Mouse (Mus musculus): Measurements from ENCODE around the gene Dnaaf5. TPM values are rescaled to one million over a fixed set of nuclear protein-coding genes. Genes with fewer than 3 reads are reported as not detected.

Gene Dnaaf5
- total RNA-seq, 2 experiments from 2014 or later = 9.0 to 10.1 TPM

DNA sequence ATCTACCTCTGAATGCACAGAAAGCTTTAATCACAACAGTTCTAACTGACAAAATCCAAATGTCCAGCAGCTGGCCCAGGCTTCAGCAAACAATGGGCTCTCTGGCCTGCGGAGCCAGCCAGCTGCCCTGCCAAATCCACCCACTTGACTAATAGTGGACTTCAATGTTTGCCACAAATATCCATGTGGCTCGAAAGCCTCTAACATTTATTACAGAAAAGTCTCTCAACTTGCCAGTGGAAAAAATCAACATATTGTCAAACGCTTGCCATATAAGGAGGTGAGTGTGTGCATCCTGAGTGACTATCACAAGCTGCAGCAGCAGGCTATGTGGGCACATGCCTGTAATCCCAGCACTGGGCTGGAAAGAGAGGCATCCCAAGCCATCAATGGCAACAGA, 48.8 kb downstream of the Dnaaf5 start:
- DNase-seq = no peak

DNA sequence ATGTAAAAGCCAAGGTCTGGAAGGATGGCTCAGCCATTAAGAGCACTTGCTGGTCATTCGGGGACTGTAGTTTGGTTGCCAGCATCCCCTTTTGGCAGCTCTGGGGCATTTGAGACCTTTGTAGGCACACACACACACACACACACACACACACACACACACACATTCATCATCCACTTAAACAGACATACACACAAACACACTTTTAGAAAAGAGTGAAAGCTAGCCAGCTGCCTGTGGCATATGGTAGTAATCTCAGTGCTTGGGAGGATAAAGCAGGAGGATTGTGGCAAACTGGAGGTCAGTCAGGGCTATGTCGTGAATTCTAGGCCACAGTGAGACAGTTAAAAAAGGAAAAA, 49.6 kb downstream of the Dnaaf5 start:
- no peak for DNase-seq

DNA sequence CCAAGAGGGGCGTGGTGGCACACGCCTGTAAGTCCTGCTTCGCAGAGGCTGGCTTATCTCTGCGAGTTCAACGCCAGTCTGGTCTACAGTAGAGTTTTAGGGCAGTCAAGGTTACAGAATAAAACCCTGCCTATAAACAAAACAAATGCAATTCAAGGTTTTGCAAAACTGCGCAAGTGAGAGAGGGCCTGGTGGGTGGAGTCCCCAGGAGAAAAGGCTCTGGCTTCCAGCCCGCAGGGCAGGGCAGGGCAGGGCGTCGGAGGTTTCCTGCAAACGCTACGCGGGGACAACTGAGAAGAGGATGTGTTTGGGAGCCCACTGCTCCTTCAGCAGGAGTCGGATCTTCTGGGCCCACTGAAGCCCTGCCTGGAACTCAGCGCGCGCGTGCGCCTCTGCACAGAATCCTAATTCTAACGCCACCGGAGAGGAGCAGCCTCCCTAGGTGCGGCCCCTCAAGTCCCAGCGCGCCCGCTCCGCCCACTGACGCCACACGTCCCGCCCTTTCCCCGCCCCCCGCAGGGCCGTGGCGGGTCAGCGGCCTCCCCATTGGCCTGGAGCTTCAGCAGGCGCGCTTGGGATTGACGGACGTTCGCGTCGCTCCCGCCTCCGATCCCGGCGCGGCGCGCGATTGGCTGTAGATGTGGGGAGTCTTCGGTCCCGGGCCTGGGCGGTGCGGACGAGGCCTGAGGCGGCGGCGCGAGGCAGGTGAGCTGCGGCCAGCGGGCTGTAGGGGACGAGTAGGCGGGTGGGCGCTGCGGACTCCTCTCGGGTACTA, 50.2 kb downstream of the Dnaaf5 start, which contains the start of gene Sun1:
TSS of gene Sun1 (plus strand) at position 643 of the 775 bp plus-strand sequence.
- DNase-seq = peak; percentile 98

DNA sequence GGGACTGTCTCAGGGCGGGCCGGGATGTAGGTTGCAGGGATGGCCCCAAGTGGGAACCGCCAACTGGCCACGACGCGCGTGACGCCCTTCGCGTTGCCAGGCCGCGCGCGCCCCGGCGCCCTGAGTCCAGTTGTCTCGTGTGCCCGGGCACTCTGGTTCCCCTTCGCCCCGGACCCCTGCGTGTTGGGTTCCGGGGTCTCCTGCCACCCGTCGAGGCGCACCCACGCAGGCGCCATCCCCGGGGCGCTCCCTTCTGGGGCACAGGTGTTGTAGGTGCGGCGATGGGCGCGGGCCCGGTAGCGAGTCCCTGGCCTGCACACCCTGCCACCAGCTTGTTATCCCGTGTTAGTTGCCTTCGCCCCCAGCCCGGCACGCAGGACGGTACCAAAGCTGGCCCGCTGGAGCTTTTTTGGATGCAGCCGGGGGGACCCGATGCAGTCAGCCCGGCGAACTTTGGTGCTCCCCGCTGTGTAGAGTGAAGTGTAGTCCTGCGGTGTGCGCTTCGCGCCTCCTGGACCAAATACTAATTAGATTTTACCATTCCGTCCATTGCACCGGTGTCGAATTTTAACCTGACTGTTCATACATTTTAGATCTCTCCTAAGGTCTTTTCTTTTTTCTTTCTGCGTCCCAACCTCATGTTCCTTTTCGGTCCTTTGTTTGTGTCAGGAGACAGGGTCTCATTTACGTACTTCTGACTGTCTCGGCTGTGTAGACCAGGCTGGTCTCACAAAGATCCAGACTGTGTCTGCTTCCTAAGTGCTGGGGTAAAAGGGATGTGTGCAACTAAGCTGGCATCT, 50.9 kb downstream of the Dnaaf5 start:
- no peak for DNase-seq

DNA sequence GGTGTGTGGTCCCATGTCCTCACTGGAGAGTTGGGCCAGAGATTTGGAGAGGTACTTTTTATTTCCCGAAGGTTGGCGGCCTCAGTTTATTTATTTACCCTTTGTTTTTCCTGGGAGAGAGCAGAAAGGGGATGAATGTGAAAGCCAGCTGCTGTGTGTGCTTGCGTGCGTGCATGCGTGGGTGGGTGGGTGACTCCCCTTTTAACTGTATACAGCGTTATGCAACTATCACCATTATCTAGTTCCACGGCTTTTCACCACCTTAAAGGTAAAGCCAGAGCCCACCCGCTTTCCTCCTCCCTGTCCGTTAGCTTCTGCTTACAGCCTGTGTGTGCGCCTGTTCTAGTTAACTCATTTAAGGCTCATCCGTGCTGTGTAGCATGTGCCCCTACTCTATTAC, 52.1 kb downstream of the Dnaaf5 start:
- no peak for DNase-seq

DNA sequence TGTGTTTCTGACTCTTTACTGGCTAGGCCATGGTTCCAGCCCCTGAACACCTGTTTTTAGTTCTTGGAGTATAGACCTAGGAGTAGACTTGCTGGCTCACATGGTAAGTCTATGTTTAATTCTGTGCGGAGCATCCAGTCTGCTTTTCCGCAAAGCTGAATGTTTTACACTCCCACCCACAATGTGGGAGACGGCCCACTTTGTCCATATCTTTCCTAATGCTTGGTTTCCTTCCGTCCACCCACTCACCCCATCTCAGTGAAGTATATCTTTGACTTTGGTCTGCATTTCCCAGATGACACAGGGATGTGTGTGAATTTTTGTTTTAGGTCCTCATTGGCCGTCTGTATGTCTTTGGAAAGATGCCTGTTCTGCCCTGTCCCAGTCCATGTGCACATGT, 53.3 kb downstream of the Dnaaf5 start:
- no peak for DNase-seq

DNA sequence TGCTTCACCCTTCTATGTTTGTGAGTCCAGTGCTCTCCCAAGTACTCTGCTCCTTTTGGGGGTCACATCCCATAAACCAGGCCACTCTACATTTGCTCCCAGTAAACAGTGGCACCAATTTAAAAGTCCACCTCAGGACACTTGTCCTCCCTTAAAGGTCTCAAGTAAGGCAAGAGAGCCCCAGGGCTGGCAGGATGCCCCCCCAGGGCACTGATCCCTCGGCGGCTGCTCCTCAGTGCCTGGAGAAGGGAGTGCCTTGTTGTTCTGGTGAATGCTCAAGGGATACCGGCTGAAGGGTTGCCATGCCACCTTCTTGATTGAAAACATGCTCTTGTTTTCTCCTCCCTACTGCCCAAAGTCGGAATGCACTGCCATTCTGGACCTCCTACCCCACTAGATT, 56.1 kb downstream of the Dnaaf5 start:
- peak; percentile 46 for DNase-seq

DNA sequence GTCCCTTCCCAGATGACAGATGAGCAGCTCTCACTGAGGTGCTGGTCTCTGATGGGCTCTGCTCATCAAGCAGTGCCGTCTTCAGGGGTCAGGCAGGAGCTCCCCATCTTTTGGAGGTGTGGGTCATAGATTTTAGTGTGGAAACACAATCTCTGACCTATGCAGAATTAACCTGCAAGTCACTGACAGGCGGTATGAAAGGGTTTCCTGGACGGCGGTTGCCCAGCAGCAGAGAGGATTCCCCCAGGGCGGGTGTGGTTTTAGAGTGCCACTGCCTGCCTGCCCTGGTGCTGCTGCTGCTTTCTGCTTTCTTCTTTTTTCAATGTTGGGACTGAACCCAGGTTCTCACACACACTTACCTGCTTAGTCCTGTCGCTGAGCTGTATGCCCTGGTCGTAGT, 56.5 kb downstream of the Dnaaf5 start:
- DNase-seq = no peak

DNA sequence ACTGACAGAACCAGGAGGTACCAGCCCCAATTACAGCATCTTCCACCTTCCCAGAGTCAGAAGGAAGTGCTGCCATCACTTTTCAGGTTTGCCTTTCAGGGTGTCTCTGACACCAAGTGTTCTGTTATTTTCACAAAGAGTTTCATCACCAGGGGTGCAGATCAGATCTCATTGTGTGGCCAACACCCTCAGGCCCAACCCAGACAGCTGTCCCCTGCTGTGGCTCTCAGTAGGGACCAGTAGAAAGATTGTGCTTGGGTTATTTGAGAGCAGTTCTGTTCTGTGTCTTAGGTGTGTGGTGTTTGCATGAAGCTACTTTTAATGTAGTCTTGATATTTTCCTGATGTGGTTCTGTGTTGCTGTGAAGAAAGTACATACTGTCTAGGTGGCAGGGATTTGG, 58.2 kb downstream of the Dnaaf5 start:
- DNase-seq = no peak

DNA sequence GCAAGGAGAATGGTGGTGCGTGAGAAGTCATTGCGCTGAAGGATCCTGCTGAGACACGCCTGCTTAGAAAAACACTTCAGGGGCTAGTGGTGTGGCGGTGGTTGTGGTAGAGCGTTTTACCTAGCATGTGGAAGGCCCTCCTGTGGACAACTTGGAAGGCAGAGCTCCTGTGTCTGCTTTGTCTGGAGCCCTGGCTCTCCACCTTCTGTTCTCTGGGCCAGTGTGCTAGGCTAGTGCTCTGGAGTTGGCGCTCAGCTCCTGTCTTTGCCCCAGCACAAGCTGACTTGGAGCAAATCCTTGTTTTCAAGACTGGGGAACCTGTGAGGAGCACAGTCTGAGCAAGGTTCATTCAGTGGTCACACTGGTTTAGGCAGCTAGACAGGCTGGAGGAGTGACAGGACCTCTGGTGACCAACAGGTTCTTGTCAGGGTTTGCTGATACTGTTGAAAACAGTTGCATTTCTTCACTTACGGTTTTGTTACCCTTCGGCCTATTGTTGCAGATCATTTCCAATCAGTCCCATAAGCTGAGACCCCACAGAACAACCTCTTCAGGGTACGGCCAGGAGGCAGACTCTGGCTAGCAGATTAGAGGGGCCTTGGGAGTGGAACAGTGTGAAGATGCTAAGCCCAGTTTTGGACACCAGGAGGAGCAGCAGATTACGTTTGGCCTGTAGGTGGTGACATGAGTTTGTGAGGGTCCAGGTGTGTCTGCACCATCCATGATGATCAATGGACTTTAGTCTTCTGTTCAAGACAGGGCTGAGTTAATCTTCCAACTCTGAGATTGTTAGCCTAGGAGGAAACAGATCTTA, 59.1 kb downstream of the Dnaaf5 start:
- DNase-seq = no peak

DNA sequence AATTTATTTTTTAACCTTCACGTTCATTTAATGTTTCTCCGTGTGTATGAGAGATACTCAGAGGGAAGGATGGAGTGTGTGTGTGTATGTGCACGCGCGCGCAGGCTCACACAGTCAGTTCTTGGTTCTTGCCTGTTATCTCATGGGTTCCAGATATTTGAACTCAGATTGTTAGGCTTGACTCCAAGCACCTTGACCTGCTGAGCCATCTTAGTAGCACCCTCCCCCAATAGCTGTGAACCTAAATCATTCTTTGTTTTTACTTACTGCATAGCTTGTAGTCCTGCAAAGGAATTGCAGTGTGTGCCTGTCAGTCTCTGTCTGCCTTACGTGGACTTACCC, 59.6 kb downstream of the Dnaaf5 start:
- no peak for DNase-seq

DNA sequence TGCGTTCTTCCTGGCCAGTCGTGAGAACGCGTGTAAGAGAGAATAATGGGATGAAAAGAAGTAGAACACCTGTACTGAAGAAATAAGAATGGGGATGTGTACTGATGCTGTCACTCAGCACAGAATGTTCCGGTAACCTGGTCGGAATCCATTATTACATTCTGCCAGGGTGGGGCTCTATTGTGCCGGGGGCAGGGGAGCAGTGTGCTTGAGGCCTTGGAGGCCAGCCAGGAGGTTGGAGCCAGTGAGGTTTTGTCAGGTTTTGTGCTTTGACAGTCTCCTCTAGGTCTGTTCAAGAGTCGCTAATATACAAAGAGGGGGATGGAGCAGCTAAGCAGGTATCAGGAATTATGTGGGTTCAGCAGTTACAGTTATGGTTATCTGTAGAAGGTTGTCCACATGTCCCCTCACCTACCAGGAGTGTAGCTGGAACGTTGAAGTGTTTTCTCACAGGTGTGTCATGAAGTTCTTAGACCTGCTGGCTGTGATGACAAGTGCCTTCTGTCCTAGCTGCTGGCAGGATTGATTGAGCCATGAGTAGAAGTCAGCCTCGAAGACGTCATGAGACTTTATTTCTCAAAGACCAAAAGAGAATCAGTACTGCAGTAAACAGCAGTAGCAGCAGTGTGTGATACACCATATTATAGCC, 61.8 kb downstream of the Dnaaf5 start:
- DNase-seq = no peak

DNA sequence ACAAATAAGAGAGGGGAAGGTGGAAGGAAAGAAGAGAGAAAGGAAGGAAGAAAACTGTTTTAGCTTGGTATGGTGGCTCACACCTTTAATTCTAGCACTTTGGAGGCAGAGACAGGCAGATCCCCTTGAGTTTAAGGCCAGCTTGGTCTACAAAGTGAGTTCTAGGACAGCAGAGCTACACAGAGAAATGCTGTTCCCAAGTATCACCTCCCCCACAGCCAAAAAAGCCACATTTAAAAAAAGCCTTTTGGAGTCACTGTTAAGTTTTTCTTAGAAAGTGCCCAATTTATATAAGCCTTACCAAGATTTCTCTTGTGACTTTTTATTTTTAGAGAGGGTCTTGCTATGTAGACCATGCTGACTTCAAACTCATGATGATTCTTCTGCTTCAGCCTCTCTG, 64.3 kb downstream of the Dnaaf5 start:
- no peak for DNase-seq

DNA sequence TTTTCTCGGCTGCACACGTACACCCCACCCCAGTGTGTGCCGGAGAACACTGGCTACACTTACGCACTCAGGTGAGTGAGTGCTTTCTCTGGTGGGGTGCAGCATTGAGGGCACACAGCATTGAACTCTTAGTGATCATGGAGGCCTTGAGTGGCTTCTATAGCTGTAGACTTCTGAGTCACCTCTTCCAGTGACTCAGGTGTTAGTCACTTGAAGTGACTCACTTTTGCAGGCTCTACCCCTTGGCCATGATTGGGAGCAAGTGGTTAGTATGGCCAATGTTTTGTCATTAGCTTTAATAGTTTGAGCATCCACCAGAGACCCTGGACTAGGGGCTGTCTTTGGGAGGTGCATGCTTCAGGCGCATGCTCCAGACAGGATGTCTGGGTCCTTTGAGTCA, 65.2 kb downstream of the Dnaaf5 start:
- no peak for DNase-seq

DNA sequence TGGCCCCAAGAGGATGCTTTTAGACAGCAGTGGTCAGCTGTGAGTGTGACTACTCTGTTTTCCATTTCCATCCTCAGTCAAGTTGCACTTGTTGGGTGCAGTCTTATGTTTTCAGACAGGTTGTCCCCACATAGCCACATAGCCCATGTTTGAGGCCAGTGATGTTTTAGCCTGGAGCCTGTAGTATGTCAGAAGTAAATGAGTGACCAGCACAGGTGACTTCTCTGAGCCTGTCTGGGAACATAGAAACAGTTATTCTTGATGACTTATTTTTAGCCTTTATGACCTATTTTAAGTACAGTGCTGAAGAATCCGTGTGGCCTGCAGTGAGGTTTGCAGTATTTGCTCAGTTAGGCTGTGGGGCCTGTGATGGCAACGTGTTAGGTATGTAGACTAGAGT, 66.1 kb downstream of the Dnaaf5 start:
- DNase-seq = no peak

DNA sequence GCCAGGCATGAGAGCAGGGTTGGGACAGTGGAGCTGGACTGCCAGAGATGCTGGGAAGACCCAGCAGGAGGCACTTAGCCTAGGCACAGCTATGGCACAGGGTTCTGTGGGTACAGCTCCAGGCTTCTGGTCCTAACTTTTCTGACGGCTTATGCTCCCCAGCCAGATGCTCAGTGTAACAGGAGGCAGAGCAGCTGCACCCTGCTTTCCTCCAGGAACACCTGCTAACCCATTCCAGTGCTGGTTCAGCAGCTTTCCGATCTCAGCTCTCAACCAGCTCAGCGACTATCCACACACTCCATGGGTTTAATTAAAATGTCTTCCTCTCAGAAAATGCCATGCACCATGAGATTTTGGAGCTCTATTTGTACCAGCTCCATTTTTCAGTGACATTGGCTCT, 66.8 kb downstream of the Dnaaf5 start:
- no peak for DNase-seq

DNA sequence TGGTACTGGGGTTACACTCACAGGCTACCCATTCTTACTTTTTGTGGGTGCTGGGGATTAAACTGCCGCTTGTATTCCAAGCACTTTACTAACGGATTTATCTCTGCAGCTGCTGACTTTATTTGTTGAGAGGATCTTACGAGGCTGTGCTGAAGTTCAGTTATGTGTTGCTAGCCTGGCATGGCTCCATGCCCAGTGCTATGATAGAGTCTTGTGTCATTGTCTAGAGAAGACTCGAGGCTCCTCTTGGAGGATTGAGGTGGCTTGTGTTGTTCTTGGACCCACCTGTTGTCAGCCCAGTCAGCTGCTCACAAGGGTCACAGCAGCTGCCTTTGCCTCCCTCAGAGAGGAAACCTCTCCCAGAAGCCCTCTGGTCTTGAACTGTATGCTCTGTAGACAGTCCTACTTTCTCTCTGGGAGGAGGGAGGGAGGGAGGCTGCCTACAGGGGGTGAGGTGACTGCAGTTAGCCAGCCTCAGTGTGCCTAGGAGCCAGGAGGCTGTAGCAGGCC, 70.0 kb downstream of the Dnaaf5 start:
- no peak for DNase-seq

DNA sequence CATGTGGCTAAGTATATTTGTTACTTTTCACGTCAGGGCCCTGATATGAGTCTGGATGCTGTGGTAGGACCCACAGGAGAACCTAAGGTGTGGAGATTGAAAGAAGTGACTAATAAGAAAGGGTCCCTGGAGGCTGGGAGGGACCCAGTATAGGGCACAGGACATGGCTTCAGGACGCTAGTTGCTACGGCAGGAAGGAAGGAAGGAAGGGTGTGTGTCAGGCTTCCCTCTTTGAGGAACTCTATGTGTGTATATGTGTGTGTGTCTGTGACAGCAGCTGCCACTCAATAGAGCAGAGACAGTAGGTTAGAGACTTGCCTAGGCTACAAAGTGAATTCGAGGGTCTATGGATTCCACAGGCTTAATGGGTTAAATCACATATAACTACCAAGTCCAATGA, 70.6 kb downstream of the Dnaaf5 start:
- DNase-seq = no peak

DNA sequence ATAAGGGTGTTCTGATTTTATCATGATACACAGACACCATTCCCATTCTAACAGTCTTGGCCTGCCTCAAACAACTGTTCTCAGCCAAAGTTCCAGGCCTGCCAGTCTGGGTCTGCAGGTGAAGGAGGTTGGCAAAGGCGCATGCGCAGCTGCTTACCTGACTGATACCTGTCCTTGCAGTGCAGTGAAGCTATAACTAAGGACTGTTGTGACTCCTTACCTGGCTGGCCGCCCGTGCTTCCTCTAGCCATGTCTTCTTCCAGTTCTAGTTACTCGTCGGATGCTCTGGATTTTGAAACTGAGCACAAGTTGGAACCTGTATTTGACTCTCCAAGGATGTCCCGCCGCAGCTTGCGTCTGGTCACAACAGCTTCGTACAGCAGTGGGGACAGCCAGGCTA, 73.3 kb downstream of the Dnaaf5 start:
- DNase-seq = no peak

DNA sequence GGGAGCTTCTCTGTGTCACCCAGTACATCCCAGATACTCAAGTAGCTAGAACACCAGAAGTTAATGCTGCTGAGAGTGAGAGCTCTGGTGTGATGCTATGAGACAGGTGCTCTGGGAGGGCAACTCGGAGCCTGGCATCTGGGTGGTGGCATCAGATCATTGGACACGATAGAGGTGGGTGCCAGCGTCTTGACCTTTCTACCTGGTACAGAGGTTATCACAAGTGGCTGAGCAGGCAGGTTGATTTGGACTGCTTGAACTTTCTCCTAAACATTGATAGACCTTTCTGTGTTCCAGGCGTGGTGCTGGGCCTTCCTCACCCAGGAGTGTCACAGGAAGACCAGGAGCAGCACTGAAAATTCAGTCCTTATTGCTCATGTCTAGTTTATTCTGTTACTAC, 77.2 kb downstream of the Dnaaf5 start:
- no peak for DNase-seq

DNA sequence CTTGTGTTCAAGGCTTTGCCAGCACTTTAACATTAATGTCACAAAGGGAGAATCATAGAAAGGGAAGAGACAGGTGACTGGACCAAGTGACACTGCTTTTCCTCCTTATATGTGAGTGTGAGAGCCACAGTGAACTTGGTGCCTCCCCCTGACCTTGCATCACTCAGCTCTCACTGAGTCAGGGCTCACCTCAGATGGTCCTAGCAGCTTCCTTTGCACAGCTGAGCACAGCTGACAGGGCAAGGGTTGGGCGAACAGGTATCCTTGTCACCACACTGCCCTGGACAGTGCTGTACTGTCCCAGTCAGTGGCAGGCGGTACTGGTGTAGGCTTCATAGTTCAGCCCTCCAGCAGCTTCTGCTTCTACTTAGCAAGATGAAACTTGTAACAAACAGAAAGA, 77.6 kb downstream of the Dnaaf5 start:
- DNase-seq = no peak

DNA sequence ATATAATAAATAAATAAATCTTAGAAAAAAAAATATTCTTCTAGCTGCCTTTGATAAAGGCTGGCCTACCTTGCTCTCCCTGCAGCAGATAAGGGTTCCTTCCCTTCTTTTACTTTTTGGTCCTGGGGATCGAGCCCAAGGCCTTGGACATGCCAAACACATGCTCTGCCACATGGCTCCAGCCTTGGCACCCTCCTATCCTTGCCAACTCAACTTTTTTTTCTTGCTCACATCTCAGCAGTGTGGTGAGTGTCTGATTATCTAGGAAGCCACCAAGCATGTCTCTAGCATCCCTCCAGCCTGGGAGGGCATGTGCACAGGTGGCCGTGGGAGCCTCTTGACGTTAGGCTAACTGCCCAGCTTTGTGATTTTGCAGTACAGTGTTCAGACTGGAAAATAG, 78.3 kb downstream of the Dnaaf5 start:
- DNase-seq = no peak
